ENCODE assay signal across 17 mouse cellular contexts in the genomic region with DNA sequence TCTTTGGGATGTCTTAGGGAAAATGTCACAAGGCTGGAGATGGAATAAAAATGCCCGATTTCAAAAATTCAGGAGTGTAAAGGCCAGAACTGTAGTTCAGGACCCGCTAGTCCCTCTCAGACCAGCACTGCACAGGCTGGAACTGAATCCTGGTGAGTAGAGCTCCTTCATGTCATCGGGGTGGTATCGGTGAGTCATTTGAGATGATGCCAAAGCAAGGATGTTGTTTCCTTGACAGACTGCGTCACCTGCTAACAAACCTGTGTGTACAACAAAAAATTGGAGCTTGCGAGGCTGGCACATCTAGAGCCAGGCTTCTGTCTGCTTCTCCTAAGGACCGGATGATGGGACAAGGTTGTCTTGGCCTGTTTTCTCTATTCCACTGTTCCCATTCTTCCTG. TPM values are rescaled to one million over a fixed set of nuclear protein-coding genes. Genes with fewer than 3 reads are reported as not detected.
DNase-seq lines count a peak whose midpoint lies in the region; ATAC-seq lines count a peak whose summit lies in the region.
"Had no signal": no experiment of that assay in that cellular context is flagged by ENCODE, and none has a peak within 500 bp of the region (broad histone marks: within the 10 kb centered on the region; RNA-seq: fewer than 3 reads in every experiment).

No protein-coding gene starts in this region.

- H3K9me3 ChIP-seq in heart, embryonic 10.5 days: no peaks in the 10 kb centered on the region
- H3K9me3 ChIP-seq: embryonic facial prominence, embryonic 10.5 days; forebrain, embryonic 13.5 days; heart, embryonic 13.5 days; hindbrain, embryonic 12.5 days had no signal

- H3K36me3 ChIP-seq in heart, embryonic 10.5 days: peaks cover 39% of the 10 kb centered on the region

- peaks cover 9% of the 10 kb centered on the region for H3K4me1 ChIP-seq in heart, embryonic 10.5 days

- no peak for ATAC-seq in cerebellum, adult (ENCODE audit: insufficient number of reproducible peaks, low FRiP score, low TSS enrichment)
- ATAC-seq: forebrain, embryonic 13.5 days; forebrain, postnatal 0 days; hindbrain, embryonic 16.5 days; inflammation-experienced regulatory T-cells, adult 6 months had no signal

- H3K27me3 ChIP-seq in heart, embryonic 10.5 days (ENCODE audit: insufficient read depth, poor library complexity, severe bottlenecking): no peaks in the 10 kb centered on the region
- H3K27me3 ChIP-seq: forebrain, embryonic 13.5 days; heart, embryonic 13.5 days; hindbrain, embryonic 12.5 days had no signal

- peak; percentile 32 to 42 for DNase-seq in cerebellum, adult 18-20 months
- peak; percentile 34 for DNase-seq in cerebellum, adult 9-11 months
- DNase-seq in cerebellum, adult 11-12 months: no peak
- DNase-seq in adrenal gland, postnatal 14 days: peak; percentile 26
- DNase-seq in left cerebral cortex, adult 18-20 months (ENCODE audit: low spot score in 2 of 2): no peak
- DNase-seq in heart, embryonic 10.5 days (ENCODE audit: low spot score): no peak
- DNase-seq: forebrain, postnatal 0 days; gastrocnemius, postnatal 25 days; heart, postnatal 4 days had no signal

- H3K4me3 ChIP-seq in heart, embryonic 10.5 days: no peak overlapping the region
- H3K4me3 ChIP-seq: embryonic facial prominence, embryonic 10.5 days; forebrain, embryonic 13.5 days; gastrocnemius, adult 2 months; heart, embryonic 13.5 days; hindbrain, embryonic 12.5 days had no signal

- WGBS in heart, embryonic 10.5 days: 90% methylated on average over 7 of the region's 7 CpGs

- no peak overlapping the region for H3K27ac ChIP-seq in heart, embryonic 10.5 days
- H3K27ac ChIP-seq: embryonic facial prominence, embryonic 10.5 days; forebrain, embryonic 13.5 days; gastrocnemius, adult 2 months; heart, embryonic 13.5 days; hindbrain, embryonic 12.5 days had no signal

RNA-seq across cellular contexts. Expression of a gene that starts 13.1 kb away (rescaled TPM):
- total RNA-seq in adrenal gland, postnatal 14 days (2021): 18.7 and 23.0 TPM in 2 replicates
- total RNA-seq in left cerebral cortex, adult 18-20 months (2021): 10 to 100 TPM; 56.5 to 62.9 TPM
- polyA plus RNA-seq in heart, embryonic 10.5 days (2016; fragmentation: Nextera tagmentation; extraction: Ambion mirVana): 26.6 and 32.5 TPM in 2 replicates

Comparison
In these comparisons a context has a peak if more than half of its experiments do, and no peak if none do; other contexts are left out.
1. DNase-seq: peak in cerebellum, adult 18-20 months (2 of 2), cerebellum, adult 9-11 months (single experiment) and adrenal gland, postnatal 14 days (single experiment); none in cerebellum, adult 11-12 months (single experiment), left cerebral cortex, adult 18-20 months (0 of 2) and heart, embryonic 10.5 days (single experiment).